8 mouse cellular contexts compared by ENCODE assay signal in genomic region chr15:99457606-99458401, GRCm38 (mm10). TPM values are rescaled to one million over a fixed set of nuclear protein-coding genes. Genes with fewer than 3 reads are reported as not detected.
DNase-seq lines count a peak whose midpoint lies in the region; ATAC-seq lines count a peak whose summit lies in the region.

Gene Nckap5l, minus strand, starts transcription at chr15:99457748.

- ATAC-seq in activated CD4-positive, CD25-positive, alpha-beta regulatory T cell, adult 4 months = peak; percentile 95
- ATAC-seq in common myeloid progenitor, adult 5-6 weeks (replicated peaks; ENCODE audit: low read depth, poor library complexity, severe bottlenecking) = peak; percentile 96

- peak; percentile 88 for DNase-seq in gastrocnemius, adult 8-10 months (ENCODE audit: low spot score in 2 of 2)
- DNase-seq in induced T-regulatory cell, adult 2 months (ENCODE audit: low read depth) = peak; percentile 94
- DNase-seq in left cerebral cortex, postnatal 14 days (ENCODE audit: low spot score in 2 of 2) = peak; percentile 92 to 94
- peak; percentile 96 for DNase-seq in mesoderm, embryonic 11.5 days (ENCODE audit: low read depth, low spot score)
- DNase-seq in right cerebral cortex, postnatal 36 days (ENCODE audit: low spot score in 2 of 2) = peak; percentile 86 to 88
- peak; percentile 96 for DNase-seq in yolk sac, embryonic 10.5 days (ENCODE audit: low spot score)

- intact Hi-C loops in left cerebral cortex, postnatal 14 days (cut with DNase I) = no loop called here

RNA-seq across cellular contexts. Expression of gene Nckap5l, which starts in this region (rescaled TPM):
- 1 to 10 TPM in 1 of 2 experiments, under 1 TPM in 1; 0.76 to 1.2 TPM for polyA plus RNA-seq in activated CD4-positive, CD25-positive, alpha-beta regulatory T cell, adult 4 months (2017; shearing (Covaris generic))
- 0.78 and 6.7 TPM in 2 replicates for total RNA-seq in common myeloid progenitor, adult 5-6 weeks (2017)
- total RNA-seq in gastrocnemius, adult 8-10 months (2022) = 1 to 10 TPM; 1.5 to 2.2 (median 1.7) TPM
- total RNA-seq in left cerebral cortex, postnatal 14 days (2021) = 10 to 100 TPM; 27.6 to 35.6 TPM

Comparison
In these comparisons a context has a peak if more than half of its experiments do, and no peak if none do; other contexts are left out.
1. Peak in every context shown above with its lines: DNase-seq and ATAC-seq.